Mouse (Mus musculus): ENCODE data around the gene Fbxw4.

DNA sequence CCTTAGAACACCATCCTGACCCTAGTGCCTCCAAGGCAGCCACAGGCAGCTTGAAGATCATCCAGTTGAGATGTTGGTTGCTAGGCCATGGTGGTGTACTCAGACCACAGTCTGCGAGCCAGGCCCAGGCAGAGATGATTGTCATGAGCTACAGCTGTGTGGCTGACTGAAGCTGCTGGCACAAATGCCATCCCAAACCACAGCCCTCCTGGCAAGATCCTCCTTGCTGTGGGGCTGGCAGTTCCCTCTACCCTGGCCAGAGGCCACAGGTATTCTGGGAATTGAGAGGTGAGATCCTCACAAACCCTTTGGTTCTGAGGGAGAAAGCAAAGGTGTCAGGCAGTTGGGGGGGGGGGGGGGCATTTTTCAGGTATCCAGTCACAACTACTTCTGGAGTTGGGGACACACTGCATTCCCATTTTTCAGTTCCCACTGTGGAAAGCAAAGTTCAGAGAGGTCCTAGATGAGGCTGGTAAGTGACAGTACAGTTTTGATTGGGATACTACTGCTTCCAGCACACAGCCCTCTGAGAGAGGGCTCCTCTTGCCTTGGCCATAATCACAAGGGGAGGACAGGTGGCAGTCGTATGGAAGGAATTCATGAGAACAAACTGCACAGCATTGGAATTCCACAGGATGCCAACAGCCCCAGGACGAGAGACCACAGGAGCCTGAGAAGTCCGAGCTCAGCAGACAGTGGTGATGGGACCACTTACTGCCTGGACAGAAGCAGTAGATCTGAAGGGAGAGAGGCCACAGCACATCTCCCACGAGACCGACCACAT, 72.4 kb downstream of the Fbxw4 start:
- TF ChIP-seq CTCF (IDR thresholded peaks at IDR 0.05; ENCODE audit: extremely low read depth, insufficient read depth, insufficient read length, insufficient replicate concordance) (no peak), POLR2A (IDR thresholded peaks at IDR 0.05; ENCODE audit: low read depth, low read length) (no peak)

Measured in spleen, adult 2 months (tissue).